Mouse (Mus musculus) telencephalon, adult 2 months (tissue): ENCODE results near the gene L2hgdh.

Source experiments
- DNase-seq: peaks from one replicate; pipeline ENCODE4 v3.0.0-alpha.2; 2011; ENCODE audit warnings: low read depth, low spot score

The L2hgdh gene

GRCm38 (mm10) chr12:69730306-69730705, 5.6 kb upstream of the L2hgdh start:
- no peak for DNase-seq

DNA sequence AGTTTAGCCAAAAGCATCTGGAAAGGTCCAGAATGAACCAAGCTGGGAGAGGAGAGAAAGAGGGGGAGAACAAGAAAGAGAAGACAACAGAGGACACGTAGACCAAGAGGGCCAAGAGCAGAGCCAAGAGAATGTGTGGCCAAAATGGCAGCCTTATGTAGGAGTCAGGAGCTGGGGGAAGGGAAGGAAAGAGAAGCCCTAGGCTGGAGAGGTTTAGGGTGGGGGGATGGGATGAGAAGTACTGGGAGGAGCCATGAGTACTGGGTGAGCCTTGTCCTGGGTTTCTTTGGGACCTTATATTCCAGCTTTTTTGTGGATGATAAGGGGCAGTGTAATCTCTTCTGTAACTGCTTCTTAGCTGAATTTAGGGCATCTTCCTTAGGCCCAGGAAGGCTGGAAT, 4.6 kb upstream of the L2hgdh start:
- DNase-seq: no peak

GRCm38 (mm10) chr12:69724018-69724710, 509 bp downstream of the L2hgdh start:
- no peak for DNase-seq

- no peak for DNase-seq
These were observed 1.3 kb downstream of the L2hgdh start for GRCm38 (mm10) chr12:69723376-69723775.

DNA sequence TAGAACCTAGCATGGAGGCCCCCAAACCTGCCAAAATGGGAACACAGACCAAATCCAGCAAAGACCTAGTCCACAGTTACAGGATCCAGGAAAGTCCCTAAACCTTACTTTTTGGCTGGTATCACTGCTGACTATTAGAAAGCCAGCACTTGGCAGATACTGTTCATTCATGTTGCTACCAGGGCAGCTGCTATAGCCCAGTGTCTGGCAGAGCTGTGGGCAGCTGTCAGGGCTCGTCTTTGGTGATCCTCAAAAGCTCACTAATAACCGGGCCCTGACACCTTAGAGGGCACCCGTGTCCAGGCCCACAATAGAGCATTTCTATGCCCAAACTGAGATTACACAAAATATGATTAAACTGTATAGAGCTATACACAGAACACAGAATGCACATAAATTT, 1.8 kb downstream of the L2hgdh start:
- no peak for DNase-seq

- DNase-seq: no peak
These were observed 11.0 kb downstream of the L2hgdh start for GRCm38 (mm10) chr12:69713628-69714027.

DNA sequence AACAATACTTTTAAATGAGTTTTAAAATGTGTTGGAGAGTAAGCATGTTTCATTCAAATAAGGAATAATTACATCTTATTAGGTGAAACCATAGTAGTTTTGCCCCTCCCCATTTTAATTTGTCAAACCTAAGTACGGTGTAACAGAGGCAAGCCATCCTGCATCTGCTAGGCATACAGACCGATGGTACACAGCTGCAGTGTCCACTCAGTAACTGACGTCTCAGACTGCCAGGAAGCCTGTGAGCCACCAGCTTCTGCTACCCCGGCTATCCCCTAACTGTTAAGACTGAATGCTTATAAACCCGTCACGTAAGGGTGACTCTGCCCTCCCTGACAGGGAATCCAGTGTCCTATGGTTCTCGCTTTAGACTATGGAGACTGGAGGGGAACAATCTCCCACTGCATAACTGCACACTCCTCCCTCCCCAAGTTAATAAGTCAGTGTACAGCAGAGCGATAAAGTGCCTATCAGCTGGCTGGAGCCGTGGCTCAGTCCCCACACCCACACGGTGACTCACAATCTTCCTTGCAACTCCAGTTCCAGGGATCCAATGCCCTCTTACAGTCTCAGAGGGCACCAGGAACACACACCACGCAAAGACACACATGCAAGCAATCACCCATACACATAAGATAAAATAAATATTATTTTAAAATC, 19.7 kb downstream of the L2hgdh start:
- no peak for DNase-seq

- no peak for DNase-seq
These were observed 26.3 kb downstream of the L2hgdh start for GRCm38 (mm10) chr12:69698352-69698751.

GRCm38 (mm10) chr12:69696746-69697145, 27.9 kb downstream of the L2hgdh start:
- DNase-seq: no peak

GRCm38 (mm10) chr12:69693471-69693870, 31.2 kb downstream of the L2hgdh start:
- DNase-seq: no peak

GRCm38 (mm10) chr12:69690714-69691113, 34.0 kb downstream of the L2hgdh start:
- no peak for DNase-seq

- DNase-seq: no peak
These were observed 35.6 kb downstream of the L2hgdh start for GRCm38 (mm10) chr12:69689094-69689493.

- no peak for DNase-seq
These were observed 36.3 kb downstream of the L2hgdh start for GRCm38 (mm10) chr12:69688368-69688767.

DNA sequence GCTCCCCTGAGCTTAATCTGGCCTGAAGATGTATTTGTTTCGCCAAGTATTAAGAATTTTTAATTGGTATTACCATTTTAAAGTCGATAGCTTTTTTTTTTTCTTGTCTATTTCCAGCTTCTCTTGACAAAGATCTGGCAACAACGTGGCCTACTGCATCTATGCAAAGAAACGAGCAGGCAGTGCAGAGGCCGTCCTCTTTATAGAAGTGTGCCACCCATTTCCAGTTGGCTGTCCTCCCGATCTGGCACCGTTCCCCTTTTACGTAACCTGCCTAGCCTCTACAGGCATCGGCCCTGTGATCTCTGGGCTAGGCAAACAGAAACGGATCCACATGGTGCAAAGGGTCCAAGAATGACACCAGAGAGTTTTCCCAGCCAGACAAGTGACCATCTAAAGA, 41.1 kb downstream of the L2hgdh start:
- DNase-seq: peak; percentile 50

DNA sequence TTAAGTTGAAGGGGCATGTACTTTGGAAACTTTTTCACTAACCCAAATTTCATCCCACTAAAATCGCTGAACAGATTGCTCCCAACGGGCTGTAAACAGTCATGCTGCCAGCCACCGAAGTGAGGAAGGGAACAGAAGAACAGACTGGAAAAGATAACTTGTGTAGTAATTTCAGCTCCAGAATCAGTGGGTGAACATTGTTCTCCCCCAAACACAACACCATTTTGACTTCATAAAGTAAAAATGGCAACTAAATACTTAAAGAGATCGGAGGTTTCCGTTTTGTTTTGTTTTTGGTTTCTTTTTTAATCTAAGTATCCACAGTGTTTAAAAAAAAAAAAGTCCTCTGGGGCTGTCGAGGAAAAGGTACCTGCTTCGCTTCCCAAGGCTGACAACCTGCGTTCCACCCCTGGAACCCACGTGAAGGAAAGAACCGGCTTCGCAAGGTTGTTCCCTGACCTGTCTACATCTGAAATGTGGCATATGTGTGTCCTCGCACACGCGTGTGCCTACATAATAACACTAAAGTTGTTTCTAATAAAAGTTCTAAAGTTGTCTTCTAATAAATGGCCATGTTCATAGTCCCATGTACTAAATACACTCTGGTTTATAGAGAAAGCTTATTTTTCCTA, 41.8 kb downstream of the L2hgdh start:
- no peak for DNase-seq

DNA sequence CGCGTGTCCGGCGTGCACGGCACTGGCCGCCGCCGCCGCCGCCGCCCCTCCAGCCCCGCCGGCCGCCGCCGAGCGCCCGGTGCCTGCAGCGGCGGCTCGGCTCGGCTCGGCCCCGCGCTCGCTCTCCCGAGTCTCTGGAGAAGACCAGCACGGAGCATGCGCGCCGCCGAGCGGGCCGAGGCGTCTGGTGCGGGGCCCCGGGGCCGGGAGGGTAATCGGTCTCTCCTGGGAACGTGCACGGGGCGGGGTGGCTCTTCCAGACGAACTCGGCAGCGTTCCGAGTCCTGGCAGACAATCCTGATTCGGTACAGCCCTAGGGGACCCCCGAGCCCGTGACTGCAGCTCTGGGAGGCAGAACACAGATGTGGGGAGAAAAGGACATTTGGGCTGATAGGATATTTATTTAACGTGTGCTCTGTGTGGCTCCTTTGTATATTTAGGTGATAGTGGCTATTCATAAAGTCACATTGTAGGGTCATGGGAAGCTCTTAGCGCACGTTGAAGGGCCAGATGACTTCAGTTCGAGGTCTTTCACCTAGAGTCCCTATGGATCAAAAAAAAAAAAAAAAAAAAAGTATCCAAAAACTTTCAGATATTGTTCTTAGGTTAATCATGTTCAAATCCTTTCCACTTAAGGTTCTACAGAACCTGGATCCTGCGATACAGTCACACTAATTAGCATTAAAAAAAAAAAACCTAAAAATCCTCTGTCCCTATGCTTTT, 42.4 kb downstream of the L2hgdh start:
- DNase-seq: no peak

- DNase-seq: no peak
These were observed 43.1 kb downstream of the L2hgdh start, which contains the start of gene Sos2 for GRCm38 (mm10) chr12:69681566-69682061. Gene Sos2 (minus strand): TSS chr12:69681852.

- no peak for DNase-seq
These were observed 43.8 kb downstream of the L2hgdh start for GRCm38 (mm10) chr12:69680635-69681565.

DNA sequence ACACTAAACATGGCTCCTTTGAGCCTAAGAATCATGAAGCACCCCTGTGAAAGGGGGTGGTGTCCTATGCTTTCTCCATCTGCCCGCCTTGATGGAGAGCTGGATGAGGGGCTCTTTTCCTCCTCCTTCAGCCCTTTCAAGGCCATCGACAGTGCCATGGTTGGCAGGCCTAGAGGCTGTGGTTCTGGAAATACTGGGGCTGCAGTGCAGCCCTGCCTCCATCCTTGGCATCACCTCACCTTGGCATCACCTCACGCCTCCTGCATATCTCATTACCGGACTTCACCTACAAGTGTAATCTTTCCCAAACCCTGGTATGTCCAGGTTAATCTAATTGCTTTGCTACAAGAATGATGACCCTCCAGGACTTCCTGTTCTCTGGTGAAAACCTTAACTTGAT, 48.5 kb downstream of the L2hgdh start:
- no peak for DNase-seq

GRCm38 (mm10) chr12:69674576-69675537, 49.8 kb downstream of the L2hgdh start:
- no peak for DNase-seq
